Mouse (Mus musculus): ENCODE results near the gene Hap1.

DNA sequence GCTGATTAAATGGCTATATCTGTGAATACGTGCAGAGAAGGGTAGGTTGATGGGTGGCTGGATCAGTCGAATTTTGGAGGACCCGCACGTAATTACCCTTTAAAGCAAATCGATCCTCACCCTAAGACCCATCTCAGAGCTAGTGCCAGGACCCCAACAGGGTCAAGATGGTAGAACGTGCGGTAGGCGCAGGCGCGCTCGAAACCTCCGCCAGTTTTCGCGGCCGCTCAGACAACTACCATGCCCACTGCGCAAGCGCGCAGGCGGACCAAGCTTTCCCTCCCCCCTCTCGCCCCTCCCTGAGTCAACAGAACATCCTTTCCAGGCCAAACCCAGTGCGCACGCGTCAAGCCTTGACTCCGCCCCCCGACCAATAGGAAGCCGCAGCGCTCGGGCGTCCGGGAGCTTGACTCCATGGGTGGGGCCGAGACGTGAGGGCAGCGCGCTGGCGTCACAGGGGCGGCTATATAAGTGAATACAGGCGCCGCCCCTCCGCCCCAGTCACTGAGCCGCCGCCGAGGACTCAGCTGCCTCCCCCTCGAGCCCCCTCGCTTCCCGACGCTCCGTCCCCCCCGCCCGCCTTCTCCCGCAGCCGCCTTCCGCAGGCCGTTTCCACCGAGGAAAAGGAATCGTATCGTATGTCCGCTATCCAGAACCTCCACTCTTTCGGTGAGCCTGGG is 36.3 kb downstream of the Hap1 start, which contains the start of gene Eif1:
- TF ChIP-seq CTCF (IDR thresholded peaks at IDR 0.05; ENCODE audit: extremely low read depth, insufficient read depth, low read length) (no peak), POLR2A (IDR thresholded peaks at IDR 0.05; ENCODE audit: extremely low read depth, insufficient read depth, low read length) (peak; percentile 67)

All from cortical plate, adult 2 months (tissue).